1 mouse cellular context compared by ENCODE assay signal in the genomic region with DNA sequence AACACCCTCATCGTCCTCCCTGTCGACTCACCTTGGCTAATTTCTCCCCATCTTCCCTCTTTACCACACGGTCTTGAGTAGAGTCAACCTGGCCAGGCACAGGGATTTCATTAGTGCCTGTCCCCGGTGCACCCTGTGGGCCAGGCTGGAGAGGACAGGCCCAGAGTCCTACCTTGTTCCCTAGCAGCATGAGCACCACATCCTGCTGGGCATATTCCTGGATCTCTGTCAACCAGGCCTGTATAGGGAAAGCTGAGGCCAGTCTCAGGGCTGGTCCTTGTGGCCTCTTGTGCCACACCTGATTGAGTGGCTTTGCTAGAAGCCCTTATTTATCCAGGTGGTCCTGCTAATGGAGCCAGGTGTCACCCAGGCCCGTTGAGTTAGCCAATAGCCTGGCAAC.
TF ChIP-seq lines count a peak whose summit lies in the region.

No protein-coding gene starts in this region.

TF ChIP-seq in CH12.LX, 34 proteins besides CTCF, POLR2A, EP300 and RAD21 (continued from another document):
- TF ChIP-seq HCFC1 (IDR thresholded peaks at IDR 0.05; ENCODE audit: low read depth, low read length) (peak; percentile 7; the same call in 1 of the 2 replicates), MEF2A (IDR thresholded peaks at IDR 0.05; ENCODE audit: borderline replicate concordance, low read depth, low read length) (0 out of 2 replicates have a peak, but pooled peaks have one; percentile 5), MYC (IDR thresholded peaks at IDR 0.05; ENCODE audit: low read depth, low read length) (0 out of 2 replicates have a peak, but pooled peaks have one; percentile 23)
